Mouse (Mus musculus) R1 (cell line): ENCODE measurements around the gene Bag1.
"Not testable (repeated sequence)": the region's sequence is repeated elsewhere in the genome, so short reads cannot be mapped to it uniquely, and the experiment has no call there.

Source experiments
- DNase-seq: peaks from one replicate; pipeline ENCODE4 v3.0.0-alpha.2; 2018; ENCODE audit warnings: low read depth, low spot score

Gene Bag1

DNA sequence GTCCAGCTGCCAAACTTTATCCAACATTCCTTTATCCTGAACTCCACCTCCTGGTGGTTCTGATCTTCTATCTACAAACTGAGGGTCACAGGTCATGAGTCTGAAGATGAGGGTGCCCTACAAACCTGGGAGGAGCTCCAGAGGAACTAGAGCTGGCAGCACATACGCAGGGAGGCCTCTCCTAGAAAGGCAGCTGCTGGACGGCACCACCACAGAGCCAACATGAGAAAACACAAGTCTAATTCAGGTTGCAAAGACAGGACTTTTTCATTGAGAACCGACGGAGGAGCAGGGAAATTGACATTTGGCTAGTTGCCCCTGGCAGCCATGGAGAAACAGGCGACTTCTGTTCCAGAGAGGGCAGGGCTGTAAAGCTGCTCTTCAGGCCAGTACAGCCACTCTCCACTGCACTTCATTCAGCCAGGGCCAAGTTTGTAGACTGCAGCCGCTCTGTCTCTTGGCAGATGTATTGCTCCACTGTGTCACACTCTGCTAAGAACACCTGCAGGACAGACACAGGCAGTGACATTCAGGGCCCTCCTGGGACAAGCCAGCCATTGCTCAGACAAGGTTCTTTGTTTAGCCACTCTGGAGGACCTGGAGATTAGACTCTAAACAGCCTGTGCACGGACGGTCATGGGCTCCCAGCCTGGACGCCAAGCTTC lies 11.8 kb downstream of the Bag1 start:
- DNase-seq: no peak

DNA sequence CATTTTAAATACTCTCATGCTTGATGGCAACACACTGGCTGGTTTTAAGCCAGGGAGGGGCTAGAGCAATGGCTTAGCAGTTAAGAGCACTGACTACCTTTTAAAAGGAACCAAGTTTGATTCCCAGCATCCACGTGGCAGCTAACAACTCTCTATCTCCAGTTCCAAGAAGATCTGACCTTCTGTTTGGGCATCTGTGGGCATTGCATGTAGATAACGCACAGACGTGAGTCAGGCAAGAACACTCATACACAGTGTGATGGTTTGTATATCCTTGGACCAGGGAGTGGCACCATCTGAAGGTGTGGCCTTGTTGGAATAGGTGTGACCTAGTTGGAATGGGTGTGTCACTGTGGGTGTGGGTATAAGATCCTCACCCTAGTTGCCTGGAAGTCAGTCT lies 13.7 kb downstream of the Bag1 start:
- DNase-seq: not testable (repeated sequence)

DNA sequence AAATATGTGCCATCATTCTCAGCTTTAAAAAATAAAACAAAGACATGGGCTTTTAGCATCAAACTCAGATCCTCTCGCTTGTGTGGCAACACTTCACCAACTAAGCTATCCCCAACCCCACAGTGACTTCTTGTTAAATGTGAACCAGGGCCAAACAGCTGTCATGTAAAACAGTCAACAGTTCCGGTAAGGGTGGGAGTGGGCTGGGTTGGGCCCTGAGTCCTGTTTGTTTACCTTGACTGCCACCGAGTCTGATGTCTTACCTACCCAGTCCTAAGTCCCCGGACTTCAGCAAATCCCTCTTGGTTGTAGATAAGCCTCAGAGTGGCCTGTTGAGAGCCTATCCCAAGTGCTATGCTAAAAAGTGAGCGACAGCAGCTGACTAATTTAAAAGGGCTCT lies 14.4 kb downstream of the Bag1 start:
- DNase-seq: peak; percentile 53

DNA sequence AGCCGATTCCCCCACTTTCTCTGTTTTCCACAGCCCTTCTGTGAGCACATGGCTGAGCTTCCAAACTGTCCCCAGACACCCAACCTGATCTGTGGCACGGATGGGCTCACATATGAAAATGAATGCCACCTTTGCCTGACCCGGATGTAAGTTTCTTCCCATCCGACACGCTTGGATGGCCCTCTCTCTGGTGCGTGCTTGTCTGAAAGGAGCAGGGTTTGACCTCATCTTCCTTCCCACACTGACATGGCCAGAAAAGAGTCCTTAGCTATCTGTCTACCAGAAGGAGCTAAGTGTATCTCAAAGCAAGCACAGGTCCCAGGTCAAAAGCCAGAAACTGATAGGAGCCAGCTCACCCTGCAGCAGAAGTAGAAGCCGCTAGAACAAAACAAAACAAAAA lies 19.0 kb downstream of the Bag1 start:
- DNase-seq: no peak

DNA sequence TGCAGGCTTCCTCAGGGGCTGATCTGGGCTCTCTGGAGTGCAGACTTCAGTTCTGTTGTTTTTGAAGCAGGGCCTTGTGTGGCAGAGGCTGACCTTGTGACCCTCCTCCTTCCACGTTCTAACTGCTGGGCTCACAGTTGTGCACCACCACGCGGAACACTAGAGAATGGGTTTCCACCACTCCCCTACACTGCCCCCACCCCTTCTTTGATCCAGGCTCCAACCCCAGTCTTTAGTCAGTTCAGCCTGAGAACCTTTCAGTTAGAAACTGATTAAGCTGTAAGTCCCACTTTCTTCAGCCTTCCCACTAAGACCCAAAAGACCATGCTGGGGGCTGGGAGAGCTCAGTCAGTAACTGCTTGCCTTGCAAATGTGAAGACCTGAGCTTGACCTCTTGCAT lies 22.5 kb downstream of the Bag1 start:
- no peak for DNase-seq

DNA sequence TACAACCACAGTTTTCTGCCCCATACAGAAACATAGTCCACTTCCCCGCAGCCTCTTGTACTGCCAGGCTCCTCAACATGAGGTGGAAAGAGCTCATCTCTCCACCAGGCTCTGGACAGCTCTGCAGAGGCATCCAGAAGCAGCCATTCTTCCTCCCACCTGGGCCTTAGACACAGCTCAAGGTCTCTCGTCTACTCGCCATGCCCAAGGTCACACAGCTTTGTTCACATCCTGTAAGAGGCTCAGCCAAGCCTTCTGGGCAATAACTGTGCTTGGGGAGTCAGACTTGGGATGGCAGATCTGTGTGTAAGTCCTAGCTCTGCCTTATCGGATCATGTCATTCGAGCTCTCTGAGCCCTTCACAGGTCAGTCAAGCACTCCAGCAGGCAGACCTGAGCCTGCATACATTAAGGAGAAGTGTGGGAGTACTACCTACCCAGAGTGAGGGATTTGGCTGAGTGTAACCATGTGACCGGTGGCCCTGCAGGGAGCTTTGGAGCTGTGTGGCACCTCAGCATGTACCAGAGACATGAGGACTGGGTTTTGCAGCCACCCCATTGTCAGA lies 24.9 kb downstream of the Bag1 start:
- peak; percentile 28 for DNase-seq

DNA sequence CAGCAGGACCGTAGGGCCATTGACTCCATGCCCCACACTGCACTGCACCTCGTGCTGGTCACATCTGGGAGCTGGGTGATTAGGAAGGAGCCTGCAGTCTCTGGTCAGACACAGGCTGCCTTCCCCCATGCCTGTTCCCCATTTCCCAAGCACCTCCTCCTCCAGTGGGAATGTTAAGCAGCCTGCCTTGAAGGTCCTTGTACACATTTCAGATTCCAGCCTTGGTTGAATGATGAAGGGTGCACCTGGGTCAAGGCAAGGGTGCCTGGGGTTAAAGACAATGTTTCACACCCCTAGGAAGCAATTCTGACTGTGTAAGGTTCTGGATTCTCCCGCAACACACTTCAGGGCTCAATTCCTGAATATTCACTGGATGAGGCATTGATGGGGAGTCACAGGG lies 26.8 kb downstream of the Bag1 start:
- DNase-seq: no peak

DNA sequence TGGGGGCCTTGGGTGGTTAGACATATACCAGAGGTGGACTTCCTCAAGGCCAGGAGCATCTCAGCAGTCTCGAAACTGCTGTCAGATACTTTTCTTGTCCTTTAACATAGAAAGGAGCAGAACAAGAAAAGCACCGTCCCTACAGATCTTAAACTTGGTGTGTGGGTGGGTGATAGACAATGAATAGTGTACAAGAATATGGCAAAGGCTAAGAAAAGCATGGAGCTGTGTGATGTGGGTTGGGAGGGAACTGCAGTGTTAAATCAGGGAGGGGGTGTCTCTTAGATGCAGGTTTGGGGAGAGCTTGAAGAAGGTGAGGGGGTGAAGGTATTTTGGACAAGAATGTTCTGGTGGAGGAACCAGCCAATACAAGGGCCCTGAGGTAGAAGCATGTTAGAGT lies 27.5 kb downstream of the Bag1 start:
- DNase-seq: no peak

DNA sequence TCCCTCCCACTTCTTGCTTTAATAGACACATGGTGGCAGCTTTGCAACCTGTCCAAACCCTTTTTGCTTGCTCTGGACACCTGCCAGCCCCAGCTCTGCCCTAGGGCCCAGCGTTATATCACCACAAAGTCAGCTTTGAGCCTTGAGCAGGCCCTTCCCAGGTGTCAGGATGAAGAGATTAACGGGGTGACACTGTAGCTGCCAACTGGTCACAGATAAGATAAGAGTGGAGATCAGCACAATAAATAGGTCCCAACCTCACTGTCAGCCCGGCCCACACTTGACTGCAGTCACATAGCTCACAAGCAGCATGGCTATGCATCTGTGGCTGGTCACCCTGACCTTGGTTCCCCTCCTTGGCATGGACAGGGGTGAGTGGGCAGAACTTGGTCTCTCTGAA lies 28.3 kb downstream of the Bag1 start, which contains the start of gene Spink4:
Gene Spink4, plus strand, starts transcription at position 268 of the 400 bp plus-strand sequence.
- DNase-seq: no peak

DNA sequence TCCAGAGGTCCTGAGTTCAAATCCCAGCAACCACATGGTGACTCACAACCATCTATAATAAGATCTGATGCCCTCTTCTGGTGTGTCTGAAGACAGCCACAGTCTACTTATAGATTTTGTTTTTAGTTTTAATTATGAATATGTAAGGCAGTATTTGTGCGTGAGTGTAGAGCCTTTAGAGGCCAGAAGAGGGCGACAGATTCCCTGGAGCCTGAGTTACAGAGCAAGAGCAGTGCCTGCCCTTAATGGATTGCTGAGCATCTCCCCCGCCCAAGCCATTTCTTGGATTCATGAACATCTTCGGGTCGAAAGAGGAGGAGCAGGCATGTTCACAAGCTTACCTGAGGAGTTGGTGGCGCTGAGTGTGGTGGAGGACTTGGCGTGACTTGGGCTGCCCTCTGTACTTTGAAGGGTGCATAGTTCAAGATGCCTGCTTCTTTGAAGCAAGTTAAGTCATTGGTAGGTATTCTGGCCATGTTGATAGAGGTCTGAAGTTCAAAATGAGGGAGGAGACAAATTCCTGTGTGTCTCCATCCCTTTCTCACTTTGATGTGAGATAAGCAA lies 31.4 kb downstream of the Bag1 start:
- DNase-seq: peak; percentile 66

DNA sequence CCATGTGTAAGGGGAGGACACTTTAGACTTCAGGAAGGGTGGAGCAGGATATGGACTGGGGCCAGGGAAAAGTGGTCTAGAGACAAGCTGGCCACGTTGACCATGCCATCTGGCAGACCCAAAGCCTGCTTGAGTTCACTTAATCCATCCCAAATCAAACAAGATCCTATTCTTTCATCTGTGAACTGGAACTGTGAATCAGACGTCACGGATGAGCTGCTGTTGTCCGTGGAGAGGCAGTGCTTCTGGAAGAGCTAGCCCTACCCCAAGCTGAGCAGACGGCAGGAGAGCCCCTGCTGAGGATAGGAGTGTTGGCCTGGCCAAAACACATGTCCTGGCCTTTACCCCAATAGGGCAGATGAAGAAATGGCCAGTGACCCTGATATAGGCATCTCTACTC lies 32.1 kb downstream of the Bag1 start:
- no peak for DNase-seq

DNA sequence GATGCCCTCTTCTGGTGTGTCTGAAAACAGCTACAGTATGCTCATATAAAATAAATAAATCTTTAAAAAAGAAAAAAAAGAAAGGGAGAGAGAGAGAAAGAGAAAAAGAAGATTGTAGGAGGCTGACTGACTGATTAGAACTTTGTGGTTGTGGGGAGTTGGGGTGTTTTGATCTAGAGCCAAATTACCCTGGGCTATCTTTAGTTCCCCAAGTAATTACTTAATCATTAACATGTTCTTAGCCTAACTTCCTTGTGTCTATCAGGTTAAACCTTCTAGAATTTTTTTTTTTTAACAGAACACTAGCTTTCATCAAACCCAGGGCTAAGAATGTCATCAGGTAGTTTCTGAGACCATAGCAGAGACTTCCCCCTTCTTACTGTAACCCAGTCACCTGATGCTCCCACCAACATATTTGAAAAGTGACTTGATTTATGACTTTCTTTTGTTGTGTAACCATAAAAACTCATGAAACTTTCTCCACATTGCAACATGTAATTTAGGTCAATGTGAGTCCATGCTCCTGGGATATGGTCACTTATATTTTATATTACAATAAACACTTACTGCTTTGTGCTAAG lies 33.7 kb downstream of the Bag1 start:
- no peak for DNase-seq

DNA sequence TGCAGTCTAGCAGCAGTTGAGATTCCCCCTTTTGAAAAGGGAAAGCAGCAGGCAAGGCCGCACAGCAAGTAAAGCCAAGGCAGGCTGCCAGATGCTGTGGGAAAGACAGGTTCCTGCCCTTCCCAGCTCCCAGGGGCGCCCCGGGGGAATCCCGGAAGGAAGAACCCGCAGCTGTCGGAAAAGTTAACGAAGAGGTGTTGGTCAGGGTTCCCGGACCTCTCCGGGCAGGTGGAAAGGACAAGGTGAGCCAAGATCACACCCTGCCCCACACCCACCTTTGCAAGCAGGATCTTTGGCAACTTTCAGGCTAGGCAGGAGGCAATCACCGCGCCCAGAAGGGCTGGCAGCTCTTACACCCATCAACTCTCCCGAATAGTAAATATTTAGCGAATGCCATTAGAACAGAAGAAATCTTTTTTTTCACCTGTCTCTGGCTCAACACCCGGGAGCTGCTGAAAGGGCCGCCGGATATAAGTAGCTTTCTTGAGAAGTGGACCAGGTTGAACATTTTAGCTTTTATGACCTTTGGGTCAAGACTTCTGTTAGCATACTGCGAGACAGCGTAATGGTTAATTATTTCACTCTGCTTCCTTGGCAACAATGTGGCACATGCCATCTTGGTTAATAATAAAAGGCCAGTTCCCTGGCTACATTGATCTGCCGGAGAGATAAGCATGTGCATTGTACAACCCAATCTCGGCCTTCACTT lies 39.7 kb downstream of the Bag1 start:
- DNase-seq: peak; percentile 55

DNA sequence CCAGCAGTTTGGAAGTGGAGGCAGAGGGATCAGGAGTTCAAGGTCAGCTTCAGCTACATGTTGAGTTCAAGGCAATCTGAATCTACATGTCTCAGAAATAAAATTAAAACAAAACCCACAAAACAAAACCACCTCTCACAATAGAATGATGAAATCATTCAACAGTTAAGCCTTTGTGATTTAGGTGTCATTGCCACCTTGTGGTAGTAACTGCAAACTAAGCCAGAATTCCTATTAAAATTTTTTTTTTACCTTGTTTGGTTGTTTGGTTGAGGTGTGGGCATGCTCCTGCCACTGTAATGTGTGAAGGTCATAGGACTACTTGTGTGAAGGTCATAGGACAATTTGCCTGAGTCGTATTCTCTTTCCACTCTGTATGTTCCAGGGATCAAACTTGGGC lies 41.8 kb downstream of the Bag1 start:
- peak; percentile 43 for DNase-seq

DNA sequence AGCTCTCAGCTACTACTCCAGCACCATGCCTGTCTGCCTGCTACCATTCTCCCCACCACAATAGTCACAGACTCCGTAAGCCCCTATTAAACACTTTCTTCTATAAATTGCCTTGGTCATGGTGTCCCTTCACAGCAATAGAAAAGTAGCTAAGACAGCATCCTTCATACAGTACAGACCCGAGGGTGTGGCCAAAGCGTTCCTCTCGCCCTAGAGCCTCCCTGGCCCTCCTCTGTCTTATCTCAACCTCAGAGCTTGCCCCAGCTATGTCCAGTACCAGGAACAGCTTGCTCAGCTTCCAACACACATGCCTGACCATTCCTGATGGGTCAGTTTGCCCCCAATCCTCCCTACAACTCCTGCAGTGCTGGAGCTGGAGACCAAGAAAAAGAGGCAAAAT lies 47.5 kb downstream of the Bag1 start:
- DNase-seq: no peak

DNA sequence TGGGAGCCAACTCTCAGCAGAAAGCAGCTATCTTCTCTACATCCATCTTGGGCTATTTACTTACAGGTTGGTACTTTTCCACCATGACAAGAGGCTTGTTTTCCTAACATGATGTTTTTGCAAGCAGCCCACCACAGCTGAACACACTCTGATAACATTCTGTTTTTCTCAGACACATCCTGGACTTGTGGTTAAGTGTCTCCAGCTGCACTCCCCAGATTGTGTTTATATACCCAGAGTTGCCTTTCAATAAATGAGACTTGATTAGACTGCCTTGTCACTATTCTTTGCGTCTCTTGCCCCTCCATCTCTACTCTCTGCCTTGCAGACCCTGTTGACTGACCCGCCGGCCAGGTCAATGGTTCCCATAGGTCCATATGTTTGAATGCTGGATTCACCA lies 48.0 kb downstream of the Bag1 start:
- no peak for DNase-seq

DNA sequence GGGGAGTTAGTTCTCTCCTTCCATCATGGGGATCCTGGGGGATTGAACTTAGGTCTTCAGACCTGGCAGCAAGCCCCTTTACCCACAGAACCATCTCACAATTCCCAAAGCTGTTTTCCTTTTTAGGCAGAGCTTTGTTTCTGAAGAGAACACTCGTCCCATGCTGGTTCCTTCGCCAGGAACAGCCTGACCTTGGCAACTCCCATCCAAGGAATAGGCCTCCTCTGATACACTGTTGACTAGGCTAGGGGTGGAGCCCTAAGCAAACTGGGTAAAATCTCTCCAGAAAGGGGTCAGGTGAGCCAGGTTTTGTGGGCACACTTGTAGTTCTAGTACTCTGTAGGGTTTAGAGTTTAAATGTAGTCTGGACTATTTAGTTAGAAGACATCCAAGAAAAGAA lies 48.8 kb downstream of the Bag1 start:
- peak; percentile 47 for DNase-seq

DNA sequence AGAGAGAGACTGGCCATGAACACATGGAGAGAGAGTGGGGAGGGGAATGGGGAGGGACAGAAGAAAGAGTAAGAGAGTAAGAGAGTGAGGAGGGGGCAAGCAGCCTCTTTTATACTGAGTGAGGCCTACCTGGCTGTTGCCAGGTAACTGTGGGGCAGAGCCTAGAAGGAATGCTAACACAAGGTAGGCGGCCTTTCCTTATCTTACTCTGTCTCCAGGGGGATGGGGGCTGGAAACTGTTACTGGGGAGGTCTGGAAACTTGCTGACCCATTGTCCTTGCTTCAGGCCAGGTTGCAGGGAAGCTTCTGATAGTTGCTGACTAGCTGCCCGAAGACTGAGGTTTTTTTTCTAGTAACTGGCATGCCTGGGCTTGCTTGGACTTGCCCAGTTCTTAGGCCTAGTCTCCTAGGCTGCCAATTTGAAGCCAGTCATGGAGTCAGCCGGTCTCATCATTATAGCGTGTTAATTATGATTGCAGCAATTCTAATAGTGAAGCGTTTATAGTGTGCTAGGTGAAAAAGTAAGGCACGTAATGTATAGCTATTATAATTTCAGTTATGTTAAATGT lies 49.5 kb downstream of the Bag1 start:
- peak; percentile 85 for DNase-seq

DNA sequence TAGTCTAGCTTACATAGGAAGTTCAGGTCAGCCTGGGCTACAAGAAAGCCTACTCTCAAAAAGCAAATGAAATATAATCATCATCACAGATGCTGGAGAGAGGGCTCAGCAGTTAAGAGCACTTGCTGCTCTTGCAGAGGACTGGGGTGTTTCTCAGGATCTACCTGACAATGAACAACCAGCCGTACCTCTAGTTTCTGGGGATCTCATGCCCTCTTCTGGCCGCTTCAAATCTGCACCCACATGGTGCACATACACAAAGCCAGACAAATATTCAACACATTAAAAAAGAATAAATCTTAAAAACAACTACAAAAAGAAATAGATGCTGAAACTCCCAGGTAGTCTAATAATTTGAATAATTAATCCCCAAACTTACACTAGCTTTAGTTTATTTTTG lies 52.4 kb downstream of the Bag1 start:
- DNase-seq: peak; percentile 58

DNA sequence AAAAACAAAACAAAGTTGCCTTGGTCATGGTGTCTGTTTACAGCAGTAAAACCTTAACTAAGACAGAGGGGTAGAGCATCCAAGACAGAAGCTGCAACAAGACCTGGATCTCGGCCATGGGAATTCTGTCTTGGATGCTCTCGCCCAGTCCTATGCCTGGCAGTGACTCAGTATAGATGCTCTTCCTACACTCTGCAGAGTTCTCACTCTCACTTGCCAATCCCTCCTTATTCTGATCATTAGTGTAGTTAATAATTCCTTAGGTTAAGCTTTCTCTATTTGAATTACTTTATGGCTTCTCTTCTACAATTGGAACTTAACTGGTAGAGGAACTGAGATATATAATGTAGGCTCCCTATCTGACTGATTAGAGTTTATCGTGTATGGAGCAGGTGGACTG lies 53.0 kb downstream of the Bag1 start:
- no peak for DNase-seq

DNA sequence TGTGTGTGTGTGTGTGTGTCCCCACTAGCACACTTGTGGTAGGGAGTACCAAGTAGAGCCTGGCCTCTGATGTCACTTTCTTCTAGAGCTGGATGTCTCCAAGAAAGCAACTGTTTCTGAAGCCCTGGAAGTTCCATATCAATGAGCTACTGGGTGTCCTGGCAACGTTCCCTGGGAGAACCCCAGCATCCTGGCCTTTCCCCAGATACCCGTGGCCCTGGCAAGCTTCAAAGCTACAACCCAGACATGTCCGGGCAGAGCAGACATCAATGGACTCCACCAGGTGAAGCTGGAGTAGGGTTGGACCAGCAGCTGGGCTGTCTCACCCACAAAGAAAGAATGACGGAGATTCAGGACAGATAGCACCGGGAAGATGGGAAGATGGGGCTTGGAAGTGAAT lies 56.9 kb downstream of the Bag1 start:
- DNase-seq: no peak

DNA sequence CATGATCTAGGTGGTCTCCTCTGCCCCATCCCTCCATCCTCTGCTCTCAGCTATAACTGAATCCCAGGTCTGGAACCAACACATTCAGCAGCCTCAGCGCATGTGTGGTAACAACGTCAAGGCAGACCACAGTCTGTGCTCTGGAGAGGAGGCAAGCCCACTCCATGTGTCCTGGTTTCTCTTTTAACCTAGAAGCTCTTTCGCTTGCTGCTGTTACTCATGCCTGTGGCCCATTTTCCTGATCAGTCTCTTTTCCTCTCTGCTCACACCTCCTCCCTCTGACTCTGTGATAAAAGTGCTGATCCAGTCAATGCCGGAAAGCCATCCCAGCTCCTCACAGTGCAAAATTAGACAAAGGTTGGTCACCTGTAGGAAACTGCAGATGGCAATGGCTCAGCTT lies 58.1 kb downstream of the Bag1 start:
- no peak for DNase-seq
